Mouse (Mus musculus) heart, postnatal 14 days (tissue): ENCODE measurements around the gene Trim2. TPM values are rescaled to one million over a fixed set of nuclear protein-coding genes. Genes with fewer than 3 reads are reported as not detected.
A peak's percentile ranks its signal among the peaks of the same experiment; 100 is the strongest.

Source experiments
- DNase-seq, 2 experiments: peaks; one replicate each; pipeline ENCODE4 v3.0.0; 2021 to 2022
- intact Hi-C: fragments of 180-260 bp; cut with DNase I; formaldehyde crosslinking; loops from one replicate; pipeline ENCODE4 v1.15.1; 2025
- total RNA-seq, 2 experiments: library from RNA; stranded (reverse); gene quantifications; 2 replicates each; pipeline ENCODE4 v1.2.3; 2021

Gene Trim2
- total RNA-seq, 2 experiments from 2014 or later = 6.9 to 8.5 TPM

DNA sequence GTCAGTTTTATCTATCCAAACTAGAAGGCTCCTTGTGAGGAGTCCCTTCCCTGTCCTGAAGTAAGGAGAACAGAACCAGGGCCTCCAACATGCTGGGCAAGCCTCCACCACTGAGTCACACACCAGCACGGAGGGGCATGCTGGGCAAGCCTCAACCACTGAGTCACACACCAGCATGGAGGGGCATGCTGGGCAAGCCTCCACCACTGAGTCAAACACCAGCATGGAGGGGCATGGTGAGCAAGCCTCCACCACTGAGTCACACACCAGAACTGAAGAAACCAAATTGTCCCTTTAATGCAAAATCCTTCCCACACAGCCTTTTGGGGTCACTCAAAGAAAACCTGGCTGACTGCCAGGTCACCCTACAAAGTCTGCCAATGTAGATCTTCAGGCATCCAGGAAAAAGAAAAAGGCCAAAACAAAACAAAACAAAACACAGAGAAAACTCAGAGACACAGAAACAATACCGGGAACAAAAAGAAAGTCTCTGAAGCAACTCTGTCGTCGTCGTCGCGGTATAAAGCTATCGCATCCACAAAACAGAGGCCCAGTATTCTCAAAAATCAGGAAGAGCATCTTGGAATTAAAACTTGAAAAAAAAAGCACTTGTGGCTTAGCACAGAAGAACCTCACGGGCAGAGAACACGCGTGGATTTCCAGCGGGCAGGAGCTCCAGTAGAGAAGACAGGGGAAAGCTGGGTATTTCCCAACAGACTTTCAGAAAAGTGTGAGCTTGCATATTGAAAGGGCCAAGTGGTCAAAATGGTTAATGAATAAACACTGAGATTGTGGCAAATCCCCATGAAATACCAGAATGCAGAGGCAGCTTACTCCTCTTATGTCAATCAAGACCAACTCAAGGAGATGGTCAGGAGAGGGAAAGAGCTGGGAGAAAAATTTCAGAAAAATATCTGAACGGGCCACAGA is 12.7 kb downstream of the Trim2 start:
- intact Hi-C loops = no loop called here
- DNase-seq = no peak

DNA sequence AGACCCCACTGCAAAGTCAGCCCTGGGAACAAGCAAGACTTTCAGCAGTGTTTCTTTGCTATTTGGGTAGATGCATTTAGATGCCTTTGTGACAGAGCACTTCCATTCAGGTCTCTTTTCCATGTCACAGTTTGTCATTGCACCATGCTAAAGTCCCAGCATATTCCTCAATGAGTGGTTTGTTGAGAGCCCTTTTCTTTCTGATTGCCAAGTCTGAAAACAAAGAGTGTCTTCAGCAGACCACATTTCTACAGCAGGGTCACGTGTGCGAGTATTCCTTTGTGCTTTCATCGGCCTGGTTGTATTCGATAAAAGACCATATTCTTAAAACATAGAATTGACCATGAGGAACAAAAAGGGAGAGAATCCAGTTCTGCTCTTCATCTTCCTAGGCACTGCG is 14.4 kb downstream of the Trim2 start:
- no peak for DNase-seq
- intact Hi-C loops = no loop called here

DNA sequence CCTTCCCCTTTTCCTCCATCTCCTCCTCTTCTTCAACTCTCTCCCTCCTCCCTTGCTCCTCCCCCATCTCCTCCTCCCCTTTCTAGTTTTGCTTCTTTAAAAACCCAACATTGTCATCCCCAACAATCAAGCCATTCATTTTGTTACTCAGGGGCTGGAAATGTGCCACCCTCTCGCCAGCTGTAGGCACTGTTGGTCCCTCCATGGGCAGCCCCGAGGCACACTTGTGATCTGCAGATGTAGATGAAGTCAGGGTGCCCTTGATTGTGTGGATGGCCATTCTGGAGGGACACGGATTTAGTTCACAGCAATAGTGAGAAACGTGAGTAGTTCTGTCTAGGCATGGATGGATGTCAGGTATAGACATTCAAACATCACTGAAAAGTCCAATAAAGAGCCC is 17.7 kb downstream of the Trim2 start:
- DNase-seq = no peak
- intact Hi-C loops = no loop called here

DNA sequence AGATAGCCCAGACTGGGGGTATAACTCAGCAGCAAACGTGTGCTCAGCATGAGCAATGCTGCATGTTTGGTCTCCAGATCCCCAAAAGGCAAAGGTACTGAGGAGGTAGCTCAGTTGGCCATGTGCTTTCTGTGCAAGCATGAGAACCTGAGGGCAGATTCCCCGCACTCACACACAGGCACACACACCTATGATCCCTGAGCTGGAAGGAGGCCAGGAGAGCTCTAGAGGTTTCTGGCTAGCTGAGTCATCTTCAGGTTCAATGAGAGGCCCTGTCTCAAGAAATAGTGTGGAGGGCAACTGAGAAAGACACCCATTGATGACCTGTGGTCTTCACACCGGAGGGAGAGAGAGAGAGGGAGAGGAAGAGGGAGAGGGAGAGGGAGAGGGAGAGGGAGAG is 19.4 kb downstream of the Trim2 start:
- no peak for DNase-seq
- intact Hi-C loops = no loop called here

DNA sequence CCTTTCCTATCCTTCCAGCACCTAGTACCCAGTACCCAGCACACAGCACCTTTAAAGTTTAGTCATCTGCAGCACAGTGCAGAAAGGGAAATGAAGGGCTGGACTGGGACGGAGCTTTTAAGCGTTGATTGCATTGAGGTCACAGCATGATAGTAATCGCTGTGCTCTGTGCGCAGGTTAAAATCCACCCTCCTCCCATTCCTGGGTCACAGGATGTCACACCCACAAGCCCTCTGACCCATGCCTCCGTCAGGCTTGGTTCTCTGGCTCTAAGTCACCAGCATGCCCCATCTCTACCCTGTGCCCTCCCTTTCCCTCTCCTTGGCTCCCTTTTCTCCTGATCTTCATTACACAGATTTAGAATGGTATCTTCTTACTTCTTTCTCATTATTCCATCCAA is 20.4 kb downstream of the Trim2 start:
- intact Hi-C loops = no loop called here
- DNase-seq = no peak

DNA sequence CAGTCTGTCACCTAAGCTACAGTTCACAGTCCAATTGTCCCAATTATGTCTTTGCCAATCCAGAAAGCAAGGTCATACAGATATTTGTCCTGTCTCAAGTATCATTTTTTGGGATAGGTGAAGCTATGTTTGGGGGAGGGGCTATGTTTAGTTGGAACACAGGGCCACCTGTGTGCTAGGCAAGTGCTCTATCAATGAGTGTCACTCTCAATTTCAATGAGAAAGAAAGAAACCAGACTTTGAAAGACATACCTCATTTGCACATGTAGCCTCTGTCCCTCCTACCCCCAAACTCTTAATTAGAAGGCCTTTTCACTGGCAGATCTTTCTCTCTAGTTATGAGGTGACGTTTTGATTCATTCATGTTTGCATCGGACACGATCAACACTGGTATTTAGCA is 21.9 kb downstream of the Trim2 start:
- no peak for DNase-seq
- intact Hi-C loops = no loop called here

DNA sequence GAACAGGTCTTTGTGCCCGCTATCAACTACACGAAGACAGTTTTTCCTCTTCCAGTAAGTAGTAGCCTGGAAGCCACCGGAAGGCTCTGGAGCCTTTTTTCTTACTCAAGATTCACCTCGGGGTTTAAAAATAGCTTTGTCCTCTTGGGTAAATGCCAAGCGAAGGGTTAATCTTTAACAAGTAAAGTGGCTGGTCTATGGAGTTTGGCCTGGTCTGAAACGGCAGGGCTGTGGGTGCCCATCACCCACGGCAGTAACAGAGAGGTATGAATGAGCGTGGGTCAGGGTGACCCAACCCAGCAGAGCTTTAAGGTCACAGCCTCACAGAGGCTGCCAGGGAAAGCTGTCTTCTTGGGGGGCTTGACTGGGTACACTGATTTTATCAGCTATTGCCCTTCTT is 23.2 kb downstream of the Trim2 start:
- no peak for DNase-seq
- intact Hi-C loops = no loop called here

DNA sequence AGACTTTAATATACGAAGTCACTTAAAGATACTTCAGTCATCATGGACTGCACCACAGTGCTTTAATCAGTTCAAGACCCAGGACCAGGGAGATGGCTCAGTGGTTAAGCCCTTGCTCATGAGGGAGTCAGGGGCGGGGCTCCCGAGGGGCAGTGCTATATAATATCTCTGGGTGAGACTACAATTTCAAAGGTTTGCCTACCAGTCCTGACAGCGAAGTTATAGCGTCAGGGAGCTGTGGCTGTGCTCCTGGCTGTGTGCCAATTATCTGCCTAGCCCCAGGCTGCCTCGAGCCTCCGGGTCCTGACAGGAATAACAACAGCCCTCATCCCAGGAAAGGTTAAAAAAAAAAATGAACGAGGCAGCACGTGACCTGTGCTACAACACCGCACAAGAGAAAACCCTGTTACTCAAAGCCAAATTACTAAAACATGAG is 24.7 kb downstream of the Trim2 start:
- peak; percentile 12 to 31 for DNase-seq
- intact Hi-C loops = no loop called here

DNA sequence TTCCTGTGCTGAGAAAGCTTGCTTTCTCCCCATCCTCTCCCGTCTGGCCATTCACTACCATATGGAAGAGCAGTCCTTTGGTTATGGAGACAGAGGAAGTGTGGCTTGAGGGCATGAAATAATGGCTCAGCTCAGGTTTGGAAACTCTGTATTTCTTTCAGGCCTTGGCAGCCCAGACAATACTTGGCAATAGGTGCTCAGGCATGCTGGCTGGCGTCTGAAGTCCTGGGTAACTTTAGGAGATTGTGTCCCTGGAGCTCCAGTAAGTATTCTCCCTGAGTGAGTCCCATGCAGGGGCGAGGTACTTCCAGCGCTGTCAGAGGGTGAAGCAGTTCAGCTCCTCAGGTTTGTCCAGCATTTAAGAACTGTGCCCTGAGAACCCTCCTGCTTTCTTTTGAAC is 27.9 kb downstream of the Trim2 start:
- no peak for DNase-seq
- intact Hi-C loops = no loop called here

DNA sequence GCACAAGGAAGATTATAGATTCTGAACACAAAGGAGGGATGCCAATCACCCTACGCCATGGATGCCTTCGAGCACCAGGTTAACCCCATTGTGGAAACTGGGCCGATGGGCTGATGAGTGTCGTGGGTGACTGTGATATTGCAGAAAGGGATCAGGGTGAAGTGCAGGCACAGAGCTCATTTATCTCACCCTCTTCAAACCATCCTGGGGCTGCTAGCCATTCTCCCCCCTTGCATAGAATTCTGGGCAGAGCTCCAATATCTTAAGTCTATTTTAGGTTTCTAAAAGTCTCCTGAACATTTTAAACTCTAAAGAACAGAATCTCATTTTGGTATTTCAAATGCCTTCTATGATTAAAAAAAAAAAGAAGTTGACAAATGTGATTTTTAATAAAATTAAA is 31.6 kb downstream of the Trim2 start:
- no peak for DNase-seq
- intact Hi-C loops = no loop called here

DNA sequence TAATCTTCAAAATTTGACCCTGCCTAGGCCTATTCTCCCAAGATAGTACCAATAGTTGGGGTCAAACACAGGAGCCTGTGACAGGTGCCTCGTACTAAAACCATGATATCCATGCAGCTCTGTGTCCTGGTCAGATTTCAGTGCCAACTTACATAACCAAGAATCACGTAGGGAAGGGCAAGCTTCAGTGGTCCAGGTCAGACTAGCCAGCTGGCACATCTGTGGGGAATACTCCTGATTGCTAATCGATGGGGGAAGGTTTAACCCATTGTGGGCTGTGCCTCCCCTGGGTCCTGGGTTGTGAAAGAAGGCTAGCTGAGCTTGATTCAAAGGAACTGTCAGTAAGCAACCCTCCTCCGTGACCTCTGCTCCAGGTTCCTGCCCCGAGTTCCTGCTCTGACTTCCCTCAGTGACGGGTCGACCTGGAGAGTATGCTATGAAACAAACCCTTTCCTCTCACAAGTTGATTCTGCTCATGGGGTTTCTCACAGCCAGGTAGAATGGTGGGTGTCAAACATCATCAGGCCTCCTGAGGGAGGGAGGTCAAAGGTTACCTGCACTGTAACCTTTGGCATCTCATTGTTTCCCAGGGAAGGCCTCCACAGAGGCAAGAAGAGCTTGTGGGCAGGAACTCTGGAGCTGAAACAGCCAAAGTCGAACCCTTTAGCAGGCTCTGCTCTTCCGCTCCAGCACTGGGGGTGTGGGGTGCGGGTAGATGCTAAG is 34.2 kb downstream of the Trim2 start:
- intact Hi-C loops = no loop called here
- no peak for DNase-seq

DNA sequence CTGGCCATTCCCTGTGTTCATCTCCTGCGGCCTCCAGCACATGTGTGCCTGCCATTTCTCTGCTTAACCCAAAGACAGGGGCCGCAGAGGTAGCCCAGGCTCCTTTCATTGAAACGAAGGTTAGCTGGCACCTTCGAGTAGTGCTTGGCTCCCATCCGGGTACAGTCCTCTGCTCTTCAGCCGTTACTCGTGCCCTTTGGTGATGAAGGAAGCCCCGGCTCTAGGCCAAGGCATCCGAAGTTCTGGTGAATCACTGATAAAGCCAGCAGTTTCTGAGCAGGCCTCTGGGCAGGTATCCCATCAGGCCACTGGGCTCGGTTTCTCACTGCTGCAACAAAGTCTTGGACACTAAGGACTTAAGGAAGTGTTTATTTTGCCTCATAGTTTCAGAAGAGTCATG is 34.9 kb downstream of the Trim2 start:
- peak; percentile 8 to 18 for DNase-seq
- intact Hi-C loops = no loop called here

DNA sequence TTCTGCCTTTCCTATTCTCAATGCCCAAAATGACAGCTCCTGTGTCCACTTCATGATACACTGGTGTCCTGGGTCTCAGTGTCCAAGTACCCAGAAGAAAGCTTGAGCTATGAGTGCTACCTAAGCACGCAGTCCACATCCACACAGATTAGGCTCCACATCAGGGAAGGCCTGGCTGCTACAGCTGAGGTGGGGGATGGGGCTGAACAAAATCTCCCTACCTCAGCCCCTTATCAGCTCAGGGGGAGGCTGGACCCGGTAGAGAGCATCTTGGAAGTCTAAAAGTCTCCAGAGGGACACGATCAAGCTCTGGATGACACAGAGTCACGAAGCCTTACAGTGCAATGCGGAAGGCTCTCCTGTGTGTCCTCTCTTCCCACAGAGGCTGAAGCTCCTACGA is 35.6 kb downstream of the Trim2 start:
- intact Hi-C loops = no loop called here
- no peak for DNase-seq

DNA sequence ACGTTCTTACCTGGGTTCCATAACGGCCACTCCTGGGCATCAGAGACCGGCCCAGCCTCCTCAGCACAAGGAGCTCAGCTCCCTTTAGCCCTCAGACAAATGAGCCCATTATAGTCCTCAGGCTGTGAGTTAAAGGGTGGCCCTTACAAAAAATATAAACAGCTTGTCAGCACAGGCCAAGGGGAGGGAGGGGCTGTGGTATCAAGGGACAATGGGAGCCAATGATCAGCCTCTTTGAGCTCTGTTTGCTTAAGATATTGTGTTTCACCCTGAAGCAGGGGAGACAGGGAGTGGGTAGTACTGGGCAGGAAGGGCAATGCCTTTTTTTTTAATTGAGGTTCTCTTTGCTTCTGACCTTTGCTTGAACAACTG is 36.1 kb downstream of the Trim2 start:
- DNase-seq = no peak

DNA sequence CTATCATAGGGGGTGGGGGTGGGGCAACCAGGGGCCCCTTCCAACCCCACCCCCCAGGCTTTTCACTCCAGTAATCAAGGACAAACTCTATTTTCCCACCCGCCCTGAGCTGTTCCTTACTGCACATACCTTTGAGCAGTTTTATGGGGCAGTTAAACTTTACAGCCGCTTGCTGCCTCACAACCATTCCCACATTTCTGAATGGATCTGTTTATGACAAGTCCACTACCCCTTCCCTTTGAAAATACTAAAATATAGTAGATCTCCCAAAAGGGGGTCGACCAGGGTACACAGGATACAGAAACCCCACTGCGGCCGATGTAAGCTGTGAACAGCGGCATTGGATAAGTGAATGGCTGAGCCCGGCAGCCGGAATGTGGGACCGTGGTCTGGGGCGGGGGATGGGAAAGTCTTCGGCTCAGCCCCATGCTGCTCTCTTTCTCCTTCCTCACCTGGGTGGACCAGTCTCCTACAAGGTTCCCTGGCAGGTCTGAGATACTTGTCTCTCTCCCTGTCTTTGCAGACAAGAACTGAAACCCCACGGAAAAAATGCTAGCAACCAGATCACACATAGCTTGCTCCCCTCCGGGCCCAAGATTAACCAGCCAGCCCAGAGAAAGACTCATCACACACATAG is 36.6 kb downstream of the Trim2 start:
- intact Hi-C loops = no loop called here
- no peak for DNase-seq

More for the DNA sequence above, 36.1 kb downstream of the Trim2 start:
- intact Hi-C loops = no loop called here

DNA sequence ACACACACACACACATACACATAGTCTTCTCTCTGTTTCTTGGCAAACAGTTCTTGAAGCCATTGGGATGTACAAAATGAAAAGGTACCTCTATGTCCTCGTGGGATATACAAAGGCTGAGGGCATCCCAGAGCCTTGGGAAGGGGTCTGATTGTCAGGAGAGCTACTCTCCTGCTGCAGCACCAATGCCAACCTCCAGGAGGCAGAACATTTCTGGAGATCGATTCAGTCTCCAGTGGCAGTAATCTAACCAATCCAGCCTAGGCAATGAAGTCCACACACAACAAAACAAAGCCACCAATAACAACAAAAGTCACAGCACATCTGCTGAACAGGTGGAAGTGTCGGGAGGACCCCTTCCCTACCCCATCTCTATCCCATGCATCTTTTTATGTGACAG is 38.2 kb downstream of the Trim2 start:
- DNase-seq = no peak
- intact Hi-C loops = no loop called here

DNA sequence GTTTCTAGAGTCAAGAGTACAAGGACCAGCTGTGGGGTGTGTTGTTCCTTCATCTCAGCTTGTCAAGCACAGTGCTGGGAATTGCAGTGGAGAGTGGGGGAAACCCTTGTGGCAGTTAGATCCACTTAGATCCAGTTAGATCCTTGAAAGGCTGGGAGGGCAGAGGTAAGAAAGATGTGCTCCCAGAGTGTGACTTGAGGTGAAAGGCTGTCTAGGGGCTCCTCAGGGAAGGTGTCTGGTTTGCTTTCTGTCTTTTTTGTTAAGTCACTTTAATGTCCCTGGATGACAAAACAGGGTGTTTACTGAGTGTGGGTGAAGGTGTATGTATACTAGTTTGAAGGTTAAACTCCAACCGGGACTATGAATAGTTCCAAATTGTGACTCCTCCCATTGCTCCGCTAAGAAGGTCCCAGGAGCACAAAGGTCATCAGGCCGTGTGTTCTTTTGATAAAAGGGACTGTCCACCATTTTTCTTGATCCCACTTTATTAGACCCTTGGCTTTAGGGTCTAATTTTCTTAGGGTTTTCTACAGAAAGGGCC is 40.2 kb downstream of the Trim2 start:
- intact Hi-C loops = no loop called here
- no peak for DNase-seq

DNA sequence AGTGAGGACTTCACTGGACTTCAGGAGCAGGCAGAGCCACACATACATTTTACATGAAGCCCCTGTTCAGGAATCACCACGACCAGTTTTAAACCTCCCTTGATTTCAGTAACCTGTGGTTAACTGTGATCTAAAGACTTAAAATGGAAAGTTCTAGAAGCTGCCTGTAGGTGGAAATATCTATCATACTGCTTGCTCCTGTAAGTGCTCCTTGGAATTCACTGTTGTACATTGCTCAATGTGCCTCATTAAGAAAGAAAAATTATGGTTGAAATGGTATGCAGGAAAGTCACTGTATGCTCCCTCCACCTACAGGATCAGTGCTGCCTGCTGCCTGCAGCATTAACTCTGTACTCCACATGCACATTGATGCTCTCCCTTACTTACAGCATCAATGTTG is 41.6 kb downstream of the Trim2 start:
- intact Hi-C loops = no loop called here

DNA sequence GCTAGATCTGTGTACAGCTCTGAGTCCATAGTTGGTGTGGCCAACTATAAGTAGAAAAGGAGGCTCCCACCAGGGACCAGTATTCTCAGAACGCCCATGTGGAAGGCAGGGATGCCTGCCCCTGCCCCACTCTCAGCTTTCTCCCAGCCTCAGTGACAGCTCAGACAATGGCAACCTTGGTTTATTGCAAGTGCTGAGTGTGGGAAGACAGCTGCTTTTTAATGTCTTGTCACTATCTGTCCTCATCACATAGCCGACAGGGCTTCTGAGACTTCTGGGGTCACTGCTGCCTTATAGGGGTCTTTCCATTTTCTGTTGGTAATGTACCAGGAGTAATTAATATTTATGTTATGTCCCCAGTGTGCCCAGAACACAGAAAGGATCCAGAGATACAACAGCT is 42.3 kb downstream of the Trim2 start:
- DNase-seq = no peak
- intact Hi-C loops = loop anchor here (5.0 kb wide), 1 partner anchor 72 kb away; no protein-coding TSS in a partner anchor

More for the DNA sequence above, 41.6 kb downstream of the Trim2 start:
- DNase-seq = no peak

DNA sequence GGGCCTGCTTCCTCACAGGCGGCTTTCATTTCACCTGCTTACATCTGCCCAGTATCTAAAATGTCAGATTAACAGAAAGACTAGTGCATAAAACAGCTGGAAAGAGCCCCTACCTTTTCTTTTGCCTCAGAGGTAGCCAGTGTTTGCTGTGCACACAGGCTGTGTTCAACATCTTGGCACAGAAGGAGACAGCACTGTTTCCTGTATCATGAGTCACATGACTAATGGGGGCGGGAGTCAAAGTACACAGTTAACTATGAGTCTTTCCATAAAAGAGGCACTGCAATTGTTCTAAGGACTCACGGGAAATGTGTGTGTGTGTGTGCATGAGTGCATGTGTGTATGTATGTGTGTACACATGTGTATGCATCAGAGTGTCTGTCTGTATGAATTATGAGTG is 43.9 kb downstream of the Trim2 start:
- DNase-seq = no peak
- intact Hi-C loops = loop anchor here (5.0 kb wide), 1 partner anchor 71 kb away; no protein-coding TSS in a partner anchor

DNA sequence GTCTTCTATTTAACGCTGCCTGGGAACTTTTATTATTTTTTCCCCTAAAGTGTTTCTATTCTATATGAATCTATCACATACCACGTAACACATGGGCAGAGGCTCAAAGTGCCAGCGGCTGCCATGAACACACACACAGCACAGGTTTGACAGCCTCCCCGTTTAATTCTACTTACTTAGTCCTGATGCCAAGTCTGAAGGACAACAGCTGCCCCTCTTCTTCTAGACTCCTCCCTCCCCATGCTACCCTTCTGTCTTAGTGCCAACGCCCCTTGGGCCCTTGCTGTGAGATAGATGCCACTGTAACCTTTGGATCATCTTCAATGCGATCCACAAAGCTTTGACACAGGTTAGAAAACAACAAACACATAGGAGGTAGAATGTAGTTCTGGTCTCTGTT is 44.8 kb downstream of the Trim2 start:
- no peak for DNase-seq
- intact Hi-C loops = loop anchor here (5.0 kb wide), 1 partner anchor 70 kb away; no protein-coding TSS in a partner anchor
